Mouse (Mus musculus) hindbrain, embryonic 11.5 days (tissue): ENCODE results near the gene Cers1. TPM values are rescaled to one million over a fixed set of nuclear protein-coding genes. Genes with fewer than 3 reads are reported as not detected.

Source experiments
- ATAC-seq: fragments of 200-750 bp; cut with Nextera tagmentation; 2 replicates; pipeline ENCODE4 v1.8.0; 2017; ENCODE audit warnings: mild to moderate bottlenecking, moderate TSS enrichment, moderate library complexity; ENCODE audit not compliant: low FRiP score
- DNase-seq: peaks from one replicate; pipeline ENCODE4 v3.0.0-alpha.2; 2015; ENCODE audit warnings: low spot score
- H3K27ac ChIP-seq: fragments of 300-500 bp; sonication (generic); 2 replicates; pipeline ENCODE4 v1.5.1; 2014; ENCODE audit warnings: mild to moderate bottlenecking, low read depth, low read length
- H3K27me3 ChIP-seq: fragments of 300-500 bp; sonication (generic); 2 replicates; pipeline ENCODE4 v1.6.1; 2014; ENCODE audit warnings: mild to moderate bottlenecking, low read length, moderate library complexity, mixed read lengths; ENCODE audit not compliant: control insufficient read depth, insufficient read depth
- H3K36me3 ChIP-seq: fragments of 300-500 bp; sonication (generic); 2 replicates; pipeline ENCODE4 v1.6.1; 2014; ENCODE audit warnings: mild to moderate bottlenecking, low read length, moderate library complexity, mixed read lengths; ENCODE audit not compliant: control insufficient read depth, insufficient read depth
- H3K4me1 ChIP-seq: fragments of 300-500 bp; sonication (generic); replicated peaks from 2 replicates; pipeline ENCODE4 v1.6.1; 2014; ENCODE audit warnings: low read length, mixed read lengths; ENCODE audit not compliant: control insufficient read depth, insufficient read depth
- H3K4me2 ChIP-seq: fragments of 300-500 bp; sonication (generic); replicated peaks from 2 replicates; pipeline ENCODE4 v1.6.1; 2014; ENCODE audit warnings: mild to moderate bottlenecking, low read depth, low read length
- H3K4me3 ChIP-seq: fragments of 300-500 bp; sonication (generic); 2 replicates; pipeline ENCODE4 v1.5.1; 2014; ENCODE audit warnings: low read depth, low read length
- H3K9ac ChIP-seq: fragments of 300-500 bp; sonication (generic); 2 replicates; pipeline ENCODE4 v1.6.1; 2014; ENCODE audit warnings: low read depth, low read length
- H3K9me3 ChIP-seq: fragments of 300-500 bp; sonication (generic); 2 replicates; pipeline ENCODE4 v1.6.1; 2016; ENCODE audit warnings: low read length; ENCODE audit not compliant: control insufficient read depth
- WGBS: fragments of 180-500 bp; shearing (Covaris S2); extraction: QIAGEN DNeasy Blood & Tissue Kit; methylation state at CpG from one replicate; pipeline ENCODE4 v1.1.7; 2014; 5-methylcytosine and 5-hydroxymethylcytosine counted together
- polyA plus RNA-seq: library from polyadenylated mRNA; unstranded; fragments of >200 nt; fragmentation: Nextera tagmentation; extraction: Ambion mirVana; gene quantifications from 2 replicates; pipeline ENCODE4 v1.2.1, GENCODE M21; 2014

Cers1 gene
- polyA plus RNA-seq, 1 experiment from 2014 or later = 5.7 TPM

GRCm38 (mm10) chr8:70366588-70366987 is 51.0 kb downstream of the Cers1 start:
- H3K36me3 ChIP-seq = no peaks in the 10 kb centered on the region
- no peak overlapping the region for H3K4me3 ChIP-seq
- H3K9me3 ChIP-seq = no peaks in the 10 kb centered on the region
- no peak for DNase-seq
- H3K27ac ChIP-seq = no peak overlapping the region
- no peak for ATAC-seq
- WGBS = 74% methylated on average over 5 of the region's 5 CpGs
- no peaks in the 10 kb centered on the region for H3K4me1 ChIP-seq
- H3K27me3 ChIP-seq = peaks cover 3% of the 10 kb centered on the region
- H3K9ac ChIP-seq = no peak overlapping the region
- H3K4me2 ChIP-seq = no peak overlapping the region

- no peaks in the 10 kb centered on the region for H3K36me3 ChIP-seq
- peaks cover 12% of the 10 kb centered on the region for H3K4me1 ChIP-seq
- no peak overlapping the region for H3K9ac ChIP-seq
- no peak for DNase-seq
- no peak for ATAC-seq
- no peak overlapping the region for H3K4me3 ChIP-seq
- no peaks in the 10 kb centered on the region for H3K9me3 ChIP-seq
- no peak overlapping the region for H3K4me2 ChIP-seq
- 77% methylated on average over 7 of the region's 7 CpGs for WGBS
- peaks cover 42% of the 10 kb centered on the region for H3K27me3 ChIP-seq
- no peak overlapping the region for H3K27ac ChIP-seq
Observed at GRCm38 (mm10) chr8:70370476-70370875, 54.9 kb downstream of the Cers1 start.

- WGBS = 31% methylated on average over 6 of the region's 6 CpGs
- Histone ChIP-seq H3K4me1 (peaks cover 12% of the 10 kb centered on the region), H3K27ac (no peak overlapping the region), H3K9me3 (no peaks in the 10 kb centered on the region), H3K36me3 (no peaks in the 10 kb centered on the region), H3K9ac (no peak overlapping the region), H3K4me2 (no peak overlapping the region), H3K27me3 (peaks cover 57% of the 10 kb centered on the region), H3K4me3 (no peak overlapping the region)
- DNase-seq (no peak), ATAC-seq (no peak)
Observed at GRCm38 (mm10) chr8:70371951-70372350, 56.4 kb downstream of the Cers1 start.

- H3K9ac ChIP-seq = peak within 1 kb of the TSS; percentile 28; the same call in 1 of the 2 replicates
- H3K9me3 ChIP-seq = no peaks in the 10 kb centered on the region
- DNase-seq (peak; percentile 40), ATAC-seq (no peak)
- H3K4me2 ChIP-seq = peak within 1 kb of the TSS; percentile 33
- peaks cover 72% of the 10 kb centered on the region for H3K27me3 ChIP-seq
- H3K4me3 ChIP-seq = peak within 1 kb of the TSS; percentile 24
- peaks cover 12% of the 10 kb centered on the region for H3K4me1 ChIP-seq
- no peaks in the 10 kb centered on the region for H3K36me3 ChIP-seq
- no peak within 1 kb of the TSS for H3K27ac ChIP-seq
- 2% methylated on average over 47 of the region's 47 CpGs for WGBS
Observed at GRCm38 (mm10) chr8:70373397-70374317, 58.1 kb downstream of the Cers1 start, which contains the start of gene Comp. Comp (plus strand) TSS chr8:70373558.

- ATAC-seq = peak; percentile 76
- under 1% methylated on average over 40 of the region's 53 CpGs for WGBS
- Histone ChIP-seq H3K27me3 (peaks cover 77% of the 10 kb centered on the region), H3K27ac (no peak overlapping the region), H3K4me3 (peak overlapping the region; percentile 24), H3K9me3 (no peaks in the 10 kb centered on the region), H3K4me1 (peaks cover 12% of the 10 kb centered on the region), H3K4me2 (peak overlapping the region; percentile 33), H3K9ac (0 out of 2 replicates have a peak overlapping the region, but pooled peaks have one; percentile 7), H3K36me3 (no peaks in the 10 kb centered on the region)
- DNase-seq = peak; percentile 68
Observed at GRCm38 (mm10) chr8:70374318-70374927, 58.8 kb downstream of the Cers1 start.

GRCm38 (mm10) chr8:70375212-70375859 is 59.8 kb downstream of the Cers1 start:
- DNase-seq (peak; percentile 39), ATAC-seq (no peak)
- Histone ChIP-seq H3K4me1 (peaks cover 12% of the 10 kb centered on the region), H3K36me3 (no peaks in the 10 kb centered on the region), H3K9ac (no peak overlapping the region), H3K27me3 (peaks cover 77% of the 10 kb centered on the region), H3K4me2 (no peak overlapping the region), H3K9me3 (no peaks in the 10 kb centered on the region), H3K4me3 (0 out of 2 replicates have a peak overlapping the region, but pooled peaks have one; percentile 24), H3K27ac (no peak overlapping the region)
- WGBS = 8% methylated on average over 35 of the region's 35 CpGs

- ATAC-seq = no peak
- Histone ChIP-seq H3K4me3 (no peak overlapping the region), H3K4me1 (peaks cover 12% of the 10 kb centered on the region), H3K27ac (no peak overlapping the region), H3K27me3 (peaks cover 76% of the 10 kb centered on the region), H3K9me3 (no peaks in the 10 kb centered on the region), H3K4me2 (no peak overlapping the region; the same call in 1 of the 2 replicates), H3K36me3 (no peaks in the 10 kb centered on the region), H3K9ac (no peak overlapping the region)
- DNase-seq = peak; percentile 40
- 9% methylated on average over 37 of the region's 37 CpGs for WGBS
Observed at GRCm38 (mm10) chr8:70376275-70376741, 60.7 kb downstream of the Cers1 start.

GRCm38 (mm10) chr8:70377049-70377448 is 61.5 kb downstream of the Cers1 start:
- ATAC-seq = no peak
- WGBS = 16% methylated on average over 15 of the region's 15 CpGs
- peaks cover 12% of the 10 kb centered on the region for H3K4me1 ChIP-seq
- no peak overlapping the region for H3K27ac ChIP-seq
- H3K9ac ChIP-seq = no peak overlapping the region
- H3K4me3 ChIP-seq = no peak overlapping the region
- H3K4me2 ChIP-seq = no peak overlapping the region
- DNase-seq = no peak
- no peaks in the 10 kb centered on the region for H3K9me3 ChIP-seq
- H3K36me3 ChIP-seq = no peaks in the 10 kb centered on the region
- H3K27me3 ChIP-seq = peaks cover 69% of the 10 kb centered on the region
